Mouse (Mus musculus): Measurements from ENCODE around the gene Parp8.

DNA sequence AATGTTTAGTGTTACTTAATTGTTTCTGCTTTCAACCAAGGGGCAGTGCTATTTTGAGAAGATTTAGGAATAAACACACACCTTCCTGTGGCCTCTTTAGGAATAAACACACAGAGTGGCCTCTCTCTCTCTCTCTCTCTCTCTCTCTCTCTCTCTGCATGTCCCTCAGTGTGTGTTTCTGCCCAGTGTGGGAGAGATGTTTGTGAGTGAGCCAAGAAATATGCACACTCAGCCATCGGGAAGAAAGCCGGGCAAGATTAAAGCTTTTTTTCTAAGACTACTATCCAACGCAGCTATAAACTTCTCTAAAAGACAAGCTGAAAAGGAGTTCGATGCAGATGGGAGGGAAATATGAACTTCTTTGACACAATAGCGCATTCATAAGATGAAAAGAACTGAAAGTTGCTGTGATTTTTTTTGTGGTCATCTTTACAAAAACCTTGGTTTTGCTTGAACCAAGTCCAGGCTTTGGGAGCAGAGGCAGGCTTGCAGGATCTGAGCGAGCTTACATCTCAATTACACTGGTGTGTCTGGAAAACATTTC lies 107.9 kb downstream of the Parp8 start:
- no peak for TF ChIP-seq CTCF (IDR thresholded peaks at IDR 0.05; ENCODE audit: low read depth, low read length)
- TF ChIP-seq GATA2 (IDR thresholded peaks at IDR 0.05; ENCODE audit: borderline replicate concordance, low read depth, low read length): no peak
- TF ChIP-seq GATA1 (IDR thresholded peaks at IDR 0.05; ENCODE audit: borderline replicate concordance, low read length): no peak
- no peak for TF ChIP-seq TAL1 (conservative IDR thresholded peaks at IDR 0.05; ENCODE audit: low read depth, low read length)
